Mouse (Mus musculus) thymus, postnatal 14 days (tissue): ENCODE results near the gene Fam241a.

Experiments used
- DNase-seq: peaks from one replicate; pipeline ENCODE4 v3.0.0; 2021

The Fam241a gene

DNA sequence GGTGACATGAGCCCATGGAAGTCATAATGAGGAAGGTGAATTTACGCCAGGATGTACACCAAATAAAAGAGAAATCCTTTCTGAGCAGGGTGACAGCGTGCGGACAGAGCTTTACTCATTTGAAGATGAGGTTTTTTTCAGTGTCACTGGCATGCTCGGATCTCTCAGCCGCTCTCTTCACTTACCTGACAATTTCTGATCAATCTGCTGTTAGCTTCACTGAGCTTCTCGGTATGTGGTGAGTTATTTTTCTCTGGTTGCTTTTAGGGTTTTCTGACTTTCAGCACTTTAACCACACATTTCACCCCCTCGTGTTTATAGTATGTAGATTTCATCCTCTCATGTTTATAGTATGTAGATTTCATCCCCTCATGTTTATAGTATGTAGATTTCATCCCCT, 21.1 kb downstream of the Fam241a start:
- DNase-seq: no peak

DNA sequence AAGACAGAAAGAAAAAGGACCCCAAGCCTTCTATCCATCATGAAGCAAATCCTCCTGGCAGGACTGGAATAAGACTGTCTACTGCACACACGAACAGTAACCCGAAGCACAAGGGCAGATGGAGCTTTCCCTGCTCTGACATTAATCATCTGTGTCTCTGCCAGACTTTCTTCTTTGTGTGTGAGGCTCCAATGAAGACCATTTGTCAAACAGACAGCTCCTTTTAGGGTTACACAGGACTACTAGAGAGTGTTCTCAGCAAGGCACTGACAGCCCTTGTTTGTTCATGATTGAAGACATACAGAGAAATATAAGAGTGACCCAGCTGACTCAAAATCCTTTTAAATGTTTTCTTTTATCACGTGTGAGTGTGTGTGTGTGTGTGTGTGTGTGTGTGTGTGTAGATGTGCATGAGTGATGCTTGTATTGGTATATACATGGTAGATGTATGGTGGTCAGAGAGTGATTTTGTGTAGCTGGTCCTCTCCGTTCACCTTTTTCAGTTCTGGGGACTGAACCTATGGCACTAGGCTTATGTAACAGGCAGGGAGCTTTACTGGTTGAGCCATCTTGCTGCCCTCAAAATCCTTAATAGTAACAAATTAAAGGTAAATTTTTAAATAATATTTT, 21.8 kb downstream of the Fam241a start:
- no peak for DNase-seq

DNA sequence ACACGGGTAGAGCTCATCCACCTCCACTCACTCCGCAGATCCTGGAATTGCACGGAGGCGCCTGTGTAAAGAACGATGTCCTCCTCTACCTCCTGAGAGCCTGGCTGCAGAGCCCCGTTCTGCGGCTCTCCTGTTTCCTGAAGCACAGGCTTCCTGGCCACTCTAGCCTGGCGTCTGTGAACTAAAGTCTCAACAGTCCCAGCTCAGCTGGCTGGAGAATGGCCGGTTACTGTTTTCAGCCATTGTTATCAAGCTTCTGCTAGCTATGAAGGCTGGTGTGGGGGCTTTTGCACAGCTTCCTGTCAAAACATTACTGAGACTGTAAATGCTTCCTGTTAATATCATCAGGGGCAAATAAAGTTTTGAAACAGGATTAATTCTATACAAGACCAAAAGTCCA, 24.5 kb downstream of the Fam241a start:
- DNase-seq: peak; percentile 15

DNA sequence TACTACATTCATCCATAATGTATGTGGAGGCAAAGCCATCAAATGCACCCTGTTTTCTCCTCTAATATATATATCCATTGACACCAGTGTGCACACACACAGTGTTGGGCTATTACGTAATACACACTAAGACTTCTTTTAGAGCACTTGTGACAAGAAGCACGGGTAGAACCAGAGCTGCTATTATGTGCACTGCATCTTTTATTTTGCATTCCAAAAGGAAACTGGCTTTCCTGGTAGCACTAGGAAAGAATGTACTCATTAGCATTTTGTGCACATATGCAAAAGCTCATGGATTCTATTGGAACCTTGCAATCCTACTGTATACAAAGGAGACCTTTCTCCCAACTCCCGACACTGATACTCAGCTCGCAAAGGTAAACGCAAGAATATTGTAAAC, 27.2 kb downstream of the Fam241a start:
- no peak for DNase-seq

DNA sequence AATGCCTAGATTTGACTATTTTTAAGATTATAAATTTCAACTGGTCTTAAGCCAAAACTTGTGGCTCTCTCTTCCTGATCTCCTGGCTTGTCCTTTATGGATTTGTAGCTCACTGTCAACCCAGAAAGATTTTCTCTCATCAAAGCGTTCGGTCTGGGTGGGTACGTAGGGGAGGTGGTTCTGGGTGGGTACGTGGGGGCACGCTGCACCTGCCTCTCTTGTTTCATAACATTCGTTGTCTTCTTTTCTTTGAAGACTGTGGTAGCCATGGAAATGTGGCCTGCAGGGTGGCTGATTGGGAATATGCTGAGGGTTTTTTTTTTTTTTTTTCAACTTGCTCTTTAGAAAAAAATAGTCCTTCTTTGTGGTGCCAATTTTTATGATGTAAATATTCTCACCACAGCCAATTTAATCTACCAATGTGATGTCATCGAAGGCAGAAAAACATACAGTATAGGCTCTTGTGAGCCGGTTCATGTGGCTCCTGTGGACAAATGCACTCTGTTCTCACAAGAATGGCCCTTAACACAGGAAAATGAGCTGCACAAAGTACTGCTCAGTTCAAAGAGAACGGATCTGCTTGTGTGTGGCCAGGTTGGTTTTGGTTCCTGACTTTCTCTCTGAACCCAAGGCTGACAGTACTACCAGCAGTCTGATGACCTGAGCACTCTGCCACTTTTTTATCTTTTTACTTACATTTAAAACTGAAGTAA, 27.9 kb downstream of the Fam241a start:
- DNase-seq: peak; percentile 59

DNA sequence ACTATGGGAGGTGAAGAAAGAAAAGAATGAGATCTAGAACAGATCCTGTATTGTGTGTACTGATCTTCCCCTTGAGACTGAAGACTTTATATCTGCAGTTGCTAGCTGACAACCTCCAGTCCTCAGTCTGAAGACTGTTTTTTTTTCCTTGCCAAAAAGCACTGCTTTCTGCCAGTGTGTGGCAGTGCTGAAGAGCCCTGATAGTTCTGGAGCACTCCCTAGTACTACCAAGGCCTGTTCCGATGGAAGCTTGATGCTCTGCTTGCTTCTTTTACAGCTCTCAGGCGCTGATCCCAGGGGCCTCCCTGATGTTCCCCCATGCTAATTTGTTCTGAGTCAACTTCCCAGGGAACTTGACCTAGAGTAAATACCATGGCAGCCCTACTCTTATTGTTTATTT, 31.9 kb downstream of the Fam241a start:
- no peak for DNase-seq

DNA sequence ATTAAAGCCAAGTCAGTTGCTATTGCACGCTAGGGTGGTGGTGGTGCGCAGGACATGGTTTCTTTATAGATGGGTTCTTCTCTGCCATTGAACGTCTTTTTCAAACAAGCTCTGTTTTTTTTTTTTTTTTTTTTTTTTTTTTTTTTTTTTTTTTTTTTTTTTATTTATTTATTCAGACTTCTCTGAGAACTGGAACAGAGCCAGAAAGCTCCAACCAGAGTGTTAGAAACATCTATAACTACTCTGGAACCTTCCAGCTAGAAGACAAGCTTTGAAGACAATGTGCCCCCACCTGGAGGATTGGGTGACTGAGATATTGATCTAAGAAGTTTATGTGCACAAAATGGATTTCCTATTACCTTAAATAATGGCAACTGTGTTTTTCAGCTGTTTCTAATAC, 32.6 kb downstream of the Fam241a start:
- DNase-seq: no peak

DNA sequence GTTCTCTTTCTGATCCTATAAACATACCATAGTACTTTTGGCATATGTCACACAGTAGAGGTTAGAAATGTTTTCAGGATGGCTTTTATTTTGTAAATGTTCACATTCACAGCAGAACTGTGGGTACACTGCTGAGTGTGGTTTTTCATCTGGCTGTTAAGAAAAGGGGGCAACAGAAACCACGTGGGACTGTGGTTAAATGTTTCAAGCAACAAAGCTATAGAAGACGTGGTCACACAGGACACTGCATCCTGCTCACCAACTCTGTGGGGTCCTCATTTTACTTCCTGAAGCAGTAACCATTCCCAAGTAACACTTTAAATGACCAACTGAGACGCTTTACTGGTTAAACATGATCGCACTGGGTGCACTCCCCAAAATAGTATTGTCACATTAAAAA, 33.6 kb downstream of the Fam241a start:
- peak; percentile 44 for DNase-seq

DNA sequence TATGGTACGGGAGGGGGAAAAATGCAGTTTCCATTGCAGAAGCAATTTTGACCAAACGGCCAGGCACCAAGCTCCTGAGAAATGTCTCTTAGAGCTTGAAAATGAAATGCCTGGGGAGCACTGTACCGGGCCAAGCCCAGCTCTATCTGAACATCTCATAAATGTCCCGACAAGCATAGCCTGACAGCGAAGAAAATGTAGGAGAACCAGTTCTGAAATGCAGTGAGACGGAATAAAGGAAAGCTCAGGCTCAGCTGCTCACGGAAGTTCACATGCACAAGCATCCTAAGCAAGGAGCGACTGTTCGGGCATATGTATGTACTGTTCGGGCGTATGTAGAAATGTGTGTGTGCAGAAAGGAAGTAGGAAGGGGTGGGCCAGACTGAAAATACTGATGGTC, 34.8 kb downstream of the Fam241a start:
- no peak for DNase-seq

DNA sequence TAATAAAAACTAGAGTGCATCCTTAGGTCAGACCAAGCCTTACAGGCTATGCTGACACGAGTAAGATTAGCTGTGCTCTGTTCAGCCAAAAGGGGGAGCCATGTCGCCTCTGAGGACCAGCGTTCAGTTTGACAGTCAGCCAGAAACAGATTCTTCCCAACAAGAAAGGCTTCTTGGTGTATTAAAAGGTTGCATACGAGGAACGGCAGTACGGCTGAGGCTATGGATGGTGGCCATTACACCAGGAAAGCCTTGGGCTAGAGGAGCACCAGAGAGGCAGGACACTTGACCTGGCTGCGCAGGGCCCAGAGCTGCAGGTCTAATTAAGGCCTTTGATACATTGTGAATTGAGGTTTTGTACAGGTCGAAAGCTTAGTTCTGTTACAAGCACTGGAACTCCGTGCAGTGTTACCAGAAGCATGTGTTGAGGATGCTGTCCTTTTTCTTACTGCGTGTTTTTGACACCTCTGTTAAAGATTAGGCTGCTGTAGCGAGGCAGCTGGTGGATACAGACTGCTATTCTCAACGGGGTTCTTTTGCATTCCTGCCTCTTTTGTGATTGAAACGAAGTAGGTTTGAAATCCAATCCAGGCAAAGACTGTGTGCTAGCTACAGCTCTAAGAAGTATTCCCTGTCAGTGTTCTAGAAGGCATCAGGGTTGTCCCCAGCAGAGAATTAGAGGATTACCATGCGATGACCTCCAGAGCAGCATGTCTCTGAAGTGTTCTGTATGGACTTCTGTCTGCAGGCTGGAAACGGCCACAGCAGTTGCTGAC, 42.5 kb downstream of the Fam241a start:
- peak; percentile 82 for DNase-seq

DNA sequence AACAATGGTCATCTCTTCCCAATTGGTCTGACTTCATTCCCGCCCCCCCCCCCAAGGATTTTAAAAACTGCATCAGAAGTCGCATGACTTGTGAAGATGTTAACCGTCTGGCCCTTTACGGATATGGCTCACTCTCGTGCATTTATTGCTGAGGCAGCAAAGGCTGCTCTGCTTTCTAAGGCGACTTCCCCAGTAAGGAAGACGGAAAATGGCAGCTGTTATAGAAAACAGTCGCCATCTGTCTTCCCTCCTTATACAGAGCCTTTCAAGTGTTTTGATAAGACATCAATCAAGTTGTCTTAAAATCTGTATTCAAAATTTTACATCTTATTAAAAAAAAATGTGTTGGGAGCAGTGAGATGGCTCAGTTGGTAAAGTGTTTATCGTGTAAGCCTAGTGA, 43.4 kb downstream of the Fam241a start:
- no peak for DNase-seq

DNA sequence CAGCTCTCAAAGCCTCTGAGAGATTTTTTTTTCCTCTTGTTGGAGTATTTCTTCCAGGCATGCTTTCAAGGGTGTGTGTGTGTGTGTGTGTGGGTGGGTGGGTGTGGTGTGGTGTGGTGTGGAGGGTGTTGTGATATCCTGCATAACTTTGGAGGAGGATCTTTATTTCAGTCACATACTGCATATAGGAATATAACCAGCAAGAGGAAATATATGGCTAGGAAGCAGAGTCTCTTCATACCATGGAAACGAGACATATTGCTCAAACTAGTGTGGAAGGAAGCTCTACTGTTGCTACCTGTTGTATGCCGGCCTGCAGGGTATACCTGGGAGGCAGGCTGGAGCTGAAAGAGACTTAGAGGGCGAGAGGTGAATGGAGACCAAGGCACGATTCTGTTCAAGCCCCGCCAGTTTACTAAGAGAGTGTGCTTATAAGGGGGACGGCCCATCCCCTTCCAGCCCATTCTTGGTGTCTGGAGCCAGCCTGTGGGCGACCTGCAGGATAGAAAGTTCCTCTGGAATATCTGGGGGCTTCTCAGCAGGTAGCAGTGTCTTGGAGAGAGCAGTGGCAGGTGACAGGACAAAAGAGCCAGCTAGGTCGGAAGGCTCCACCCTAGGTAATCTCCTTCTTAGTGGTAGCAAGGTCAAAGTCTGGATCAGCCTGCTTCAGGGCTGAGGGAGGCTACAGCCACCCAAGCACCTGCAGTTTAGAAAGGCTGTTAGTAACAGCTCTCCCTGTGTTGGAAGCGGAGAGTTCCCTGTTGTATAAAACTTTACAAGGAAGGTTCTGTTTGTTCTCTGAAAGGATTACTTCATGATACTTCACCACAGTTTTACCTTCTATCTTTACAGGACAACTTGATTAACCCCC, 45.1 kb downstream of the Fam241a start:
- DNase-seq: no peak

DNA sequence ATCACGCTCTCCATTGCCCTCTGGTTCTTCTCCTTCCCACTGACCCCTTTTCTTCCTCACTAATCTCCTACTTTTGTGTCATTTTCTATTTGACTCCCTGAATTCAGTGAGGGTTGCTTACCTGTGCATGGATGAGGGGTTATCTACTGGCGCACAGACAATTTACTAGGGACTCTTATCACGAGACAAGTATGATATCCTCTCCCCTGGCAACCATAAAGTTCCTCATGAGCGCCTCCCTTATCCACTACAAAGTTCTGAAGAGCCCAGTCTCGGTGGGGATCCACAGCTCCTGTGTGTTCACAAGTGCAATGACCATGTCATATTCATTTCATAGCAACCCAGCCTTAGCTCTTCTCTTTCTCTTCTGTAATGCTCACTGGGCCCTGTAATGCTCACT, 46.2 kb downstream of the Fam241a start:
- no peak for DNase-seq

DNA sequence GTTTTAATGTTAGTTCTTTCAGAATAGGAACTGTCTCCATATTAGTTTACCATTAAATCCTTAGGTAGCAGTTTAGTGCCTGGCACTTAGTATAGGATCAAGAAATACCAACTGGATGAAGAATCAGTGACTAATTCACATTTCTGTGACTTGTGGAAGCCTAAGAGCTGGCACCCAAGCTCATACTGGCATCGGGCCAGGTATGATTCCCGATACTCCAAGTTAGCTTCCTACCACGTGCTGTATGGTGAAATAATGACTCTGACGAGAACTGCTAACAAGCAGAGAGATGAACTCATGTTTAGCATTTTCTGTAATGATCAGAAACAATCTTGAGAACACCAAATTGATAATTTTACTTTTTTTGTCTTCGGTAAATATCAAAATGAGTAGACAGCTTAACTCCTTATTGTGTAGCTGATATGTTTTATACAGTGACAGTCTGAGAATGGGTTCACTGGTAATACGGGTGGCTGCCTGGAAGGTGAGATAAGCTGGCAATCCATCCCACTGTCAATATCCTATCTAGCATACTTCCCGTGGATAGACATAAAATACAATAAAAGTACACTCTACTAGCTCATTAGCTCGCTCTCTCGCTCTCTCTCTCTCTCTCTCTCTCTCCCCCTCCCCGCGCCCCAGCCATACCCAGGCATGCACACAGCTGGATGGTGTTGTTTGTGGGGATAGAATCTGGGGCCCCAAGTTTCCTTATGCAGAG, 47.9 kb downstream of the Fam241a start:
- no peak for DNase-seq

DNA sequence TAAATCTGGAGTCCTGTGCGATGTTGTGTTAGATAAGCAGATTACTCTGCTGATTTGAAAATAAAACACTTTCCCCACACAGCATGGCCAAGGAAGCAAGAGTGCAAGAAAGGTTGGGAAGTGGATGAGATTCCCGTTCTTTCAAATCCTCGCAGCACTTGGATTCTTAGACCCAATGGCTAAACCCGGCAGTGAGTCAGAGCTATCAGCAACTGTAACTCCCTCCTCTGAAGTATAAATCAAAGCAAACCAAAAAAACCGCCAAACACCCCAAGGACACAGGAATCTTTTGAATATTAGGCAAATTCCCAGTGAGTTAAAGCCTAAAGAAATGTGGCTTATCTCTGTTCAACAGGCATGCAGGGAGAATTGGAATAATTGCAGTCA, 52.2 kb downstream of the Fam241a start:
- DNase-seq: no peak

DNA sequence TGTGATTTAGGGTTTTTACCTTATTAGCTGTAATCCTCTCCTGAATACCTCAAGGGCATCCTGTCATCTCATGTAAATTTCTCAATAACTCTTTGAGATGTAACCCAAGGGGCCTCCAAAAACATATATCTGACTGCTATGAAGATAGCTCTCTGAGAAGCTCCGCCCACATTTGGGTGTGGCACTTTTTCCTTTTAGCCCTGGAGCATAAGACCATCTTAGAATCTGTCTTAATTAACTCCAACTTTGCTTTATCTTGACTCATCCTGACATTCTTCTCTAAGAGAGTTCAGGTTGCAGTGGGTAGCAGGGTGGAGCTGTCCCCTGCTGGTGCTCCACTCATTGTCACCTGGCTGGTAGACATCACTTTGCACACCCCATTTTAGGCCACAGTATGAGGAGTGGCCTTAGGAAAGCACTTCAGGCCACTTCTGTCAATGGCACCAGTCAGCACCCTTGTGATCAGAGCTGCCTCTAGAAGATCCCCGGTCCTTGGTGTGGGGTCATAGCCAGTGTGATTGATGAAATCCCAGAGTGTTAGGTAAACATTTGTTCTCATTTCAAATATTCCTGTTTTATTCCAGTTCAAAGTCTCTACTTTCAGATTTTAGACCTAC, 52.7 kb downstream of the Fam241a start:
- no peak for DNase-seq

DNA sequence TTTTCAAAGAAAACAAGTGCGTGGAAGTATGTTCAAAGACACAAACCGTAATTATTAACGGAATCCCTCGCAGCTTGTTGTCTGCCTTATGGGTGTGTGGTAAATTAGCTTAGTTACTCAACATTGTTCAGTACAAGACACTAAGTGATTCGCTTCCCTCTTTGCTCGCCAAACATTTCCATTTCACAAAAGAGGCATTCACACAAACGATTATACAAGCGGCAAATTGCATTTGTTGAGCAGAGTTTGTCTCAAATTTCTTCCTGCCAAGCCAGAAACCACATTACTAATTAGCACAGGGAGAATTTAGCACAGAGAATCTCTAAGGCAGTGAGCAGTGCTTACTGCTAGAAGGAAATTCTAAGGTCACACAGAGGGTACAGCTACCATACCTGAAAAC, 54.2 kb downstream of the Fam241a start:
- no peak for DNase-seq

DNA sequence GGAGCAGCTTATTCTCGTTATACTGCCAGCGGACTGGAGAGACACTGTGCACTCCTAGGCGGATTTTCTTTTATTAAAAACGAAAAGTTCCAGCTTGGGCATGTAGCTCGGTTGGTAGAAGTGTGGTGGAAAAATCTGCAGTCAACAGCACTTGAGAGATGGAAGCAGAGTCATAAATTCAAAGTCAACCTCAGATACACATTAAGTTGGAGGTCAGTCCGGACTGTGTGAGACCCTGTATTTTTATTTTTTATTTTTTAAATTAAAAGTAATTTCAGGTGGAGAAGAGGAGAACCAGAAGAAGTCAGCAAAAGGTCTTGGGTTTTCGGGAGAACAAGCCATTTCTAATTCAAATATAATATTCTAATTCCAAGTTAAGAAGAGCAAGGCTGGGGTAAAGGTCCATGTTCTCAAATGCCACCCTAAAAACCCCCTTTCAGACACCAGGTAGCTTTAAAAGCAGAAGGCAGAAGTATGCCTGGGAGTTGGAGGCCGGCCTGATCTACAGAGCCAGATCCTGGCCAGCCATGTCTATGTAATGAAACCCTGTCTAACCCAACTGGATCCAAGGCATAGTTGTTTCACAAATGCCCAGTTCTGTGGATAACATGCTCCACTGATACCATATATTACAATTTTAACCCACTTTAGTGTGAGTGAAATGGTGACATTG, 58.0 kb downstream of the Fam241a start:
- no peak for DNase-seq

DNA sequence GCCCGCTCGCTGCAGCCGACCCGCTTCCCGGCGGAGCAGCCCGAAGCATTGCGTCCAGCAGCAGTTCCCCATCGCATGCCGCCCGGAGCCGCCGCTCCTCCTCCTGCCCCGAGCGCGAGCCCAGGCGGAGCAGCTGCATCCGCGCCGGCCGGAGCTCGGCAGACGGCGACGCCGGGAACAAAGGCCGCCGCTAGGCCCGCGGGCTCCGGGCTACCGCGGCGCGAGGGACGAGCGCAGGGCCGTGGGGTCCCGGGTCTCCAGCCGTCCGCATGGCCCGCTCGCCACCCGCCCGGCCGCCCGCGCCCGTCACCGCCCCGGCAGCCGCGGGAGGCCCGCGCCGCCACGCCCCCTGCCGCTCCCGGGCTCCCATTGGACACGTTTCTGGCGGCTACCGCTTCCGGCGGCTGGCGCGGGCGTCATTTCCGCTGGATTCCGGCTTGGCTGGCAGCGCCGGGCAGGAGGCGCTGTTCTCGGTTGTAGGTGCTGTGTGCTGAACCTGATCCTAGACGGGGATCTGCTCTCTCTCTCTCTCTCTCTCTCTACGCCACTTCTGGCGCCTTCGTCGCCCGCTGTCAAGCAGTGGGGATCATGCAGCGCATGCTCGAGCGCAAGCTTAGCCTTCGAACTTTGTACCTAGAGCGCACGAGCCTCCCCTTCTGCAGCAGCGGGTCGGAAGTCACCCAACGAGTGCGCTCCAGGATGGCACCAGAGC, 58.8 kb downstream of the Fam241a start, which contains the start of gene Ap1ar:
Gene Ap1ar, minus strand, starts transcription at position 370 of the 712 bp plus-strand sequence.
- DNase-seq: peak; percentile 96

DNA sequence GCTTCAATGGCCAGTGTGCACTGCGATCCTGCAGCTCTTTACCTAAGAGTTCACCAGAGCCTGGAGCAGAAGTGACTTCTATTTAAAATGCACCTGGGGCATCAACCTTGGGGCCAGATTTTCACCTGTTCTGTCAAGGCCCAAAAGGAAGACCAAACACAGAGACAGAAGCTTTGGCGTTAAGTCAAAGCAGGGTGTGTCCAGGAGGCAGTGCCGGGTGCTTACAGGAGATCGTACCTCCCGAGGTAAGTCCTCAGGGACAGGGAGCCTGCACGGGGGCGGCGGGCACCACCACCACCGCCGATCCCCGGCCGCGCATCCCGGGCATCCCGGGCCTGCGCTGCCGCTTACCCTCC, 59.3 kb downstream of the Fam241a start:
- DNase-seq: no peak

DNA sequence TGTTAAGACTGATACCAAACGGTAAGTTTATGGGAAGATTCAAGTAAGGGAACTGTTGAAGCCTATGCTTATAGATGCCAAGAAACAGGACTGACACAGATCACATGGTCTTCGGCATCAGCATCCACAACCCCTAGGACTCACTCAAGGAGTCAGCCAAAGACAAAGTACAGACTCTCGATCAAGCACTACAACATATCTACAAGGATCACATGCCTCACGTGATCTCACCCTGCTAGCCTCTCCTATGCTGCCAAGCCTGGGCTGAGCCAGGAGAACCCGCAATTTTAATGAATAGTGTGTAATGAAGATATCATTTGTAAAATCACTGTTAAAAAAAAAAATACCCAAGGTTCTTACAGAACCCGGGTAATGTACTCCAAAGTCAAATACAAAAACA, 60.5 kb downstream of the Fam241a start:
- no peak for DNase-seq
